Mouse (Mus musculus): ENCODE measurements at regions not wholly inside any gene's neighbourhood (a gene's known extent, or its start where the extent isn't known, plus 50 kb on each side); places are given as distances from the start of the nearest gene placed in this dataset.
A peak's percentile ranks its signal among the peaks of the same experiment; 100 is the strongest.

DNA sequence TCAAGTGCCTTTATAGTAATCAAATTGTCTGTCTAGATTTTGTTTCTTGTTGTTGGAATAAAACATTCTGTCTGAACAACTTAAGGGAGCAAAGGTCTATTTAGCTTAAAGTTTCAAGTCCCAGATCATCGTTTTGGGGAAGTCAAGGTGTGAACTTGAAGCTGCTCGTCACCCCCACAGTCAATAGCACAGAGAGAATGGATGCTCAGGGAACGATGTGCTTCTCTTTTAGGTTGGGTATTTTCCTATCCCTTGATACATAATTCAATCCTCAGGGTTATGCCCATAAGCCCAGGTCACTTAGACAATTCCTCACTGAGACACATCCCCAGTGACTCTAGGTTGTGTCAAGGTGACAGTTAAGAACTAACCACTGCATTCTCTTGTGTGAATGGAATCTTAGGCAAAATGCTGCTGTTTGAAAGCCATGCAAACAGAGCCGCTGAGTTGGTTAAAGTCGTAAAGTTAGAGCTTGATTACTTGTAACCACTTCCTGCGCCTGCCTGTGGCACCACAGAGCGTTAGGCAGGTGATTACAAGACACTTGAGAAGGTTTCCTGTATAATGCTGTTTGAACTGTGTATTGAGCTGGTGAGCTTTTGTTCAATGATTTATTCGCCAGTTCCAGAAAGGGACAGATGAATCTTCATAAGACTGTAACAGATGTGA is 170.2 kb downstream of the Btg1 start:
- ATAC-seq (ENCODE audit: low TSS enrichment): no peak

DNA sequence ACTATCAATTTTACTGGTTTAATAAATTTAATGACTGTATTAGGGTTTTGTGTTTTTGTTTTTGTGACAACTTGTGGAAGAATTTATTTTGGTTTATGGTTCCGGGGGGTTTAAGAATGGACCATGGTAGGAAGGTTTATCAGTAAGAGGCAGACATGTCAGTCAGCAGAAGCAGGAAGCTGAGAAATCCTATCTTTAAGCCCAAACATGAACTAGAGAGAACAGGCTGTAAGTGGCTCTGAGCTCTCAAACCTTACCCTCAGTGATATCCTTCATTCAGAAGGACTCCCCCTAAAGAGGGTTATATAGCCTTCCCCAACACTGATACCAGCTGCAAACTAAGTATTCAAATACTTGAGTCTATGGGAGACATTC is 170.8 kb downstream of the Btg1 start:
- no peak for ATAC-seq (ENCODE audit: low TSS enrichment)

DNA sequence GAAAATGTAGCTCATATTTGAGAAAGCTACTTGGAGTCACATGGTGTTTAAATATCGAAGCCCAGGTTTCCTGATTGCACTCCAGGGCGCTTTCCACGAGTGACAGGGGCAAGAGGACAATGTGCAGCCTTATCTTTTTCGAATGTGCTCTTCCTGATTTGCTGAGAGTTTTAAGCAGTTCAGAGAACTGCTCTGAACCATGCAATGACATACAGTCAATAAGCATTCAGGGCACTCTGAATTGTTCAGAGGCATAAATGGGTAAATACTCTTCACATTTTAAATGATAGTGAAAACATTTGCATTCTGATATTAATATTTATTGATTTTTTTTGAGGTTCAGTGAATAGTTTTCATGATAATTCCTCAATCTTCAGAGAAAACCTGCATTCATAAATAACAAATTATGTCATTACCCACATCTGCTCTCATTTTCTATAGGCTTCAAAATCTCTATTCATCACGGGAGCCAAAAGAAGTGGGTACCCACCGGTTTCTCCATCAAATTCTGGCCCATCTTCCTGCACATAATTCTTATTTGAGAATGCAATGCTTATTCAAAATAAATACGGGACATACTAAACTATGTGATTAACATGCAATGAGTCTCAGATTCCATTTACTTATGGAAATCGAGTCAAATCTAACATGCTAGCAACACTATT is 171.7 kb downstream of the Btg1 start:
- no peak for ATAC-seq (ENCODE audit: low TSS enrichment)

DNA sequence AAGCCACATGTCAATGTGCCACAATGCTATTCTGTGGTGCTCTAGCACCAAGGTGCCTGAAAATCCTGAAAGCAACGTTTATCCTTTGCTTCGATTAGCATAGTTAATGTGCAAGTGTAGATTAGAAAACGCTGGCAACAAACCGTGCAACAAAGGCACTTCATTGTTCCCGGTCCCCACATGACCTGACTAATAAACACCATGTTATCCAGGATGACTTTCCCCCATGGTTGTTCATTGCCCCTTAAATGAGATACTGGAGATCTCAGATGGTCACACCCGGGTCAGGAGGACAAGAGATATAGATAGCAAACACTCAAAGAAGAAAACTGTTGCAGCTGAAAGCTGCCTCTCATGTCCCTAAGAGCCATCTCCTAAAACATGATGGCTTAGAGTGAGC is 180.3 kb downstream of the Btg1 start:
- no peak for ATAC-seq (ENCODE audit: low TSS enrichment)

DNA sequence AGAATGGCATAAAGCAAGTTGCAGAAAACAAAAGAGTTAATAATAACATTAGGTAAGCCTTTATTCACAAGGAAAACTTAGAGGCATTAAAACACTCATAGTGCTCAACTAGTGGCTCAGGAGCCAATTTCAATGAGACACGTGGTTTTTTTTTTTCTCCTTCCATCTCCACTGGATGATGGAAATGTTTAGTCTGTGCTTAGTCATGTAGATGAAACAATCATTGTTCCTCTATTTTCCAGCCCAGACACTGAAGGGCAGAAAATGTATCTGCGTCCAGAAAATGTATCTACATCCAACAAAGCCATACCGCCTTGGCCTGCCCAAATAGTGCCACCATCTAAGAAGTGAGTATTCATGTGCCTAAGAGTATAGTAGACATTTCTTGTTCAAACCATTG is 184.0 kb downstream of the Btg1 start:
- ATAC-seq (ENCODE audit: low TSS enrichment): no peak

DNA sequence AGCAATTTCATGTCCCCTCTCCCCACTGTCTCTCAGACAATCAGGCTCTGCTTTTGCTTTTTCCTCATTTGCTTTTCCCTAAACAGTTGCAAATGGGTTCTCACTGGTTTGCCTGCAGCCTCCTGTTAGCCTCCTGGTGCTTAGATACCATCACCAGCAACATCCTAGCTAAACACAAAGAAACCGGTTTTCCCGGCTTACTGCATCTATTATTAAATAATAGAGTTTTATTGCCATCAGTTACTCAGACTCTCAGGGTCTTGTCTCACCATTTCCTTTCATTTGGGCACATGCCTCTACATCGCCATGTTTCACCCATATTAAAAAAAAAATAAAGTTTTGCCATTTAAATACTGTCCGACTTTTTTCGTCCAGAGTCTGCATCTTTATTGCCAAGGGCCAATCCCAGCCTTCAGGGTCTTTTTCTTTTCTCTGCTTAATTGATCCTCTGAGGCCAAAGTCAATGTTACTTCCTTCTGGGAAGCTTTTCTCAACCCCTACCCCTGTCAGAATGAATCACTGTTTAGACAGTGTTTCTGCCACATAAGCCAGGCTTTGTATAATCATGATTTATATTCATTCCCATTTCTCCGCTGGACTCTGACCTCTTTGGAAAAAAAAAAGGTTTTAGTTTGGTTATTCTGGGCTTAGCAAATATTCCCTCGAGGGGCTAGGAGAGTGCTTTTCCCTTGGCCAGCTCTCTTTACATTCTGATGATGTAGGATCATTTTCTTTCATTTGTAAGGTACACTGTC is 187.4 kb downstream of the Btg1 start:
- ATAC-seq (ENCODE audit: low TSS enrichment): no peak

DNA sequence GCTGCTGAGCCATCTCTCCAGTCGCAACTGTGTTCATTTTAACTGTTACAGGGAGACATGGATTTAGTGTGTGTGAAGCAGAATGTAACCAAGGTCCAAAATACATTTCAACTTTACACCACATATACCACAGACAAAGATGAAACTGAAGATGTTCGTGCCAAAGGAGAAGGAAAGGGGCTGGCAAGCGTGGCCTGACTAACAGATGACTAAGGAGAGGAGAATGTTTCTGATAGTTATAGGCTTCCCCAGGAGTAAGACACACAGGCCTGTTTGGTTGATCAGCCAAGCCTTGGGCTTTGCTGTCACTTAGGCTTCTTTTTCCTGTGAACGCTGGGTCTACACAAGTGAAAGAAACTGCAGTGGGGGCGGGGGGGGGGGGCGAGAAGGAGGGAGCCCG is 189.8 kb downstream of the Btg1 start:
- no peak for ATAC-seq (ENCODE audit: low TSS enrichment)

DNA sequence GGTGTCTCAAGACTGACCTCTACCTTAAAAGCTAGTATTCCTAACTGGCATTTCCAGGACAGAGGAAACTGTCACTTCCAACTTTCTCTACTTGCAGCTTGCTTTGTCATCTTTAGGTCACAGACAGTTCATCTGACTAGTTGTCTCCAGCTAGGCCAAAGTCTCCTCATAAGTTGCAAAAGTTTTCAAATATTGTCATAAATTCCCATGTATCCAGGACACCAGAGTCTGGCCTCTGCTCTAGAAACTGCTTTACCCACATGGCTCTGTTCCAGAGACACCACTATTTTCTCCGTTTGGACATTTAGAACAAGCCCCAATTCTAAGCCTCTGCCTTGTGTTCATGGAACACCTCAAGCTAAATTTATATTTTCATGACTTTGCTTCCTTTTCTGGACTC is 205.0 kb downstream of the Btg1 start:
- ATAC-seq (ENCODE audit: low TSS enrichment): 0 out of 2 replicates have a peak, but pooled peaks have one; percentile 4

DNA sequence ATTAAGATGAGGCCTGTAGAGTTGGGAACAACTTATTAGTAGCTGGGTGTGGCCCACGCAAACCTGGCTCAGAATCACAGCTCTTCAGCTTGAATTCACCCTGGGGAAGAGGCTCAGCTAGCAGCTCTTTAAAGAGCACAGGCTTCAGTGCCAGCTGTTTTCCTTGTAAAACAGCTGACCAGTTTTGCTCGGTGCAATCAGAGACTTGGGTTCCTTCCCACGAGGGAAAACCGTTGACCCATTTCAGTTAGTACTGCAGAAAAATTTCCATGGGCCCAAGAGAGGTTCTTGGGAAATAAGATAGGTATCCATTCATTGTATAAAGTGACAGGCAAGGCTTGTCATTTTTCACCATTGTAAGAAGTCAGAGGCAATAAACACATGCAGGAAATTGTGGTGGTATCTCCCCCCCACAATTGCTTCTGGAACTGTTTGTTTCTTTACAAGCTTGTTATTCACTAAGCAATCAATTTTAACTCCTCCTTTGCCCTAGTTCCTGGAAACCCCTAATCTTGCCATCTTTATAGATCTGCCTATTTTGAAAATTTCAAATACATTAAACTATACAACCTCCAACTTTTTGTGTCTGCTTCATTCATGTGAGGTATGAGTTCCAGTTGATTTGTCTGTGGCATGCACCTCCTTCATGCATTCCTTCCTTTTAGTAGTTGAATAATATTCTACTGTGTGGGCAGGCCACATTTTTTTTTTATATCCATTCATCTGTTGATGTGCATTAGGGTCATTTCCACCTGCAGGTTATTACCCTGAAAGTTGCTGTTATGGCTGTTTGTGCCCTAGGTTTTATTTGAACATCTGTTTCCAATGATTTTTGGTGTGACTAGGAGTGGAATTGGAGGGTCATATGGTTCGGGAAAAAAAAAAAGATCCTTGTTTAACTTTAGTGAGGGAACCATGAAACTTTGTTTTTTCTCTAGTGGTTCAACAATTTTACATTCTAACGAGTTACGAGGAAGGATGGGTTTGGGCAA is 205.8 kb downstream of the Btg1 start:
- ATAC-seq (ENCODE audit: low TSS enrichment): peak; percentile 72

DNA sequence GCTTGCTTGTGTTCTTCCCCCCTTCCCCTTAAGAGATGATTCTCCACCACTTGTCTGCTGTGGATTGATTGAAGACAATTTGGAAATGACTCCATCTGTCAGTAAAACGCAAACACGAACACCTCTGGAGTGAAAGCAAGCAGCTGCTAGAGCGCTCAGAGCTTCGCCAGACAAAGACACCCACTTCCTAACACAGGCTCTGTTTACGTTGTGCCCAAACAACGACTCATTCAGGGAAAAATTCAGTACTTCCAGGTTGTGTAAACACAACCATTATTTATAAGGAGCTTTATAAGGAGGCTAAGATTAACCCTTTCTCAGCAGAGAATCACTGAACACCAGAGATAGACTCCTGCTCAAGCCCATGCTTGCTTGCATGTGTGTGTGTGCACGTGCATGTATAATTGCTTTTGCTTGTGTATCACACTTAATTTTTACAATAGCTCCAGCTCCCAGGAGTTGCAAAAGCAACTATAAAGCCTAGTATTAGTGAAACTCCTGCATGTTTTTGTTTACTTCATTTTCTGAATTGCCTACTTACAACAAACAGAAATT is 209.5 kb downstream of the Btg1 start:
- no peak for ATAC-seq (ENCODE audit: low TSS enrichment)

DNA sequence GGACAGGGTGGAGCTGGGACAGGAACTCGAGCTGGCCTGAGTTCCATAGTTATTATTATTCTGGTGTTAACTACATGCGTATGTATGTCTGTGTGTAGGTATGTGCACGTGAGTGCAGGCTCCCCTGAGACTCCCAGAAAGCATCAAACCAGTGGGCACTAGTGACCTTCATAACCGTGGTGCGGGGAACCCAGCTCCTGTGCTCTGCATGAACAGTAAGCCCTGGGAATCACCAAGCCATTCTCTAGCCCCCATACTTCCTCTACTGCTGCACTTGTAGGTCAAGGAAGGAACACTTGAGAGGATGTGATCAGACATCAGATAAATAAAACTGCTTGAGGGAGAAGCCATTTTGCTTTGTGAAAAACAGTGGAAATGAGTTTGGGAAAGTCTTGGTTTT is 211.2 kb downstream of the Btg1 start:
- no peak for ATAC-seq (ENCODE audit: low TSS enrichment)

DNA sequence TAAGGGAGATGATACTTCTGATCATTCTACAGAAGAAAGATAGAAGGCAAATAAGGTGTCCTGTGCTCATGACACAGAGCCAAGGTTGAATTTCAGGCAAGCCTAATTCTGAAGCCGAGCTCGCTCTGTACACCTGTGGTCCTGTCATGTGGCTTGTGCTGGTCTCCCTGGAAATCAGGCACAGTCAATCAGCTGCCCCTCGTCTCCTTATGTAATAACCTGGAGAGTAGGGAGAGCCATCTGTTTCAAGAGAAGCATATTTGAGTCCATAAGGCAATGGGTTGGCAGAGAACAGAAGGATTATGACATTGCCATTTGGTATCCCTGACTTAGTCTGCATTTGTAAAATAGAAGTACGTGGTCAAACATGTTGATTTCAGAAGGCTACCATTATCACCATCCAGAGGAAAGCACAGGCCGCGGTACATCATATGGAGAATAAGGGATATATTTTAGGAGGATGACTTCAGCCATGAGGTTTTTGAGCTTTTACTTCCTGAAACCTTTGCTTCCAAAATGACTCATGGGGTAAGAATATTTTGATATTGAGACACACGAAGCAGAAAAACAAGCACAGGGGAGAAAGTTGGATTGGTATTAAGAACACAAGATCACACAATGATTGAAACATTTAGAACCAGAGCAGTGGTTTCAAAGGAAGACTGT is 211.9 kb downstream of the Btg1 start:
- 0 out of 2 replicates have a peak, but pooled peaks have one; percentile 41 for ATAC-seq (ENCODE audit: low TSS enrichment)

DNA sequence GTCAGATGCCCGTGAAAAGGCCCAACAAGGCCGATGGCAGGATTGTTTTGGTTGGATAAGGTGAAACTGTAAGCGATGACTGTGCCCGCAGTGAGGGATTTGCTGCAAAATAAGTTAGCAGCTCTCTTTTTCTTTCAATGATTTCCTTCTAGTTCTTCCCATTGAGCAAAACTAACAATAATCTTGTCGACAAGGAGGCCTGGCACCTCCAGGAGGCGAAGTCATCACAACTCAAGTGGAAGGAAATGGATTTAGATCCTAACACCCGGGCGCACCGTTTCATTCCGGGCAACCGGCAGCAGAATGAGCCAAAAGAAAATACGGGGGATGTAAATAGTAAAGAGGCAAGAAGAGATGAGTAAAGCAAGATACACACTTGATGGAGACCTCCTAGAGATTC is 214.3 kb downstream of the Btg1 start:
- no peak for ATAC-seq (ENCODE audit: low TSS enrichment)

DNA sequence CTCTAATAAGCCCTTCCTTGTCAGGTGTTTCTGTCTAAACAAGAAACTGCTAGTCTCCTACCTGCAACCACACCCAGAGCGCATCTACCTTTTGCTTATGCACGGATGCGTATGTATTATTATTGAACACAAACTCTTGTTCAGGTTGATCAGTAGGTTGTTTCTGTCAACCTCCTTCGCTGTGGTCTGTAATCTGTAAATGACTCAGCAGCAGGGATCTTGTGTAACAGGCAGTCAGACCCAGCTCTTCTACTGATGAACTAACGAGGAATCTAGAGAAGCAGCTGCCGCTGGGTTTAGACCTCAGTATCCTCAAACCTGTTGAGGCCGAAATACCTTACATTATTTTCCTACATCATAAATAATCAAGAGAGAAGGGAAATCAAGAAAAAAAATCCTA is 220.4 kb downstream of the Btg1 start:
- ATAC-seq (ENCODE audit: low TSS enrichment): no peak

DNA sequence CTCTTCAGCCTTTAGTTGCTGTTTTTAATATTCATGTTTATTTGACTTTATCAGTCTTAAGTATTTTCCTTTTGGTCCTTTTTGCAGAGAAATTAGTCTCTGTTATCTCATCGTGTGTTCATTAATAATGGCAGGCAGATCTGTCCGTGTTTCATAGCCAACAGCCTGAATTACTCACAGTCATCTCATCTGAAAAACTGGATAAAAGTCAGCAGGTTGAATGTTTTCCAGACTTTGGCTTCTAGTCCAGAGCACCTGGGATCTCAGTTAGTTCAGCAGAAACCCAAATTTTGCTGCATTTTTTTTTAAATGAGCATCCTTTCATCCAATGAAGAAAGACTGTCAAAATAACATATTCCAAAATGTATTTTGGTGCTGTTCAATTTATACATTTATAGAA is 224.3 kb downstream of the Btg1 start:
- no peak for ATAC-seq (ENCODE audit: low TSS enrichment)

DNA sequence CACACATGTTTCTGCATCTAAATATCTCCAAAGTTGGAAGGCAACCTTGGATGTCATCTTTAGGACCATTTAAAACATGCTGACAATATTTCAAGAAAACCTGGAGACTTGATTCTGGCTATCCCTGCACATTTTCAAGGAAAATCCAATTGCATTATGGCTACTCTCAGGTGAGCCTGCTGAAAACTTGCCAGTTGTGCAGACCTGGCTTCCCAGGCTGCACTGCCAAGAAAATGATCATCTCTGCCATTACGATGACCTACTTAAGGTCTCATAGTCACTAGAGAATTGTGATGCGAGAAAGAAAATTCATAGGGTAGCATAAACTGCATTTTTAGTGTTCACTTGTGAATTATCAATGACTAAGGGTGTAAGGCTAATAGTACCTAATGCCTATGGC is 225.2 kb downstream of the Btg1 start:
- no peak for ATAC-seq (ENCODE audit: low TSS enrichment)

DNA sequence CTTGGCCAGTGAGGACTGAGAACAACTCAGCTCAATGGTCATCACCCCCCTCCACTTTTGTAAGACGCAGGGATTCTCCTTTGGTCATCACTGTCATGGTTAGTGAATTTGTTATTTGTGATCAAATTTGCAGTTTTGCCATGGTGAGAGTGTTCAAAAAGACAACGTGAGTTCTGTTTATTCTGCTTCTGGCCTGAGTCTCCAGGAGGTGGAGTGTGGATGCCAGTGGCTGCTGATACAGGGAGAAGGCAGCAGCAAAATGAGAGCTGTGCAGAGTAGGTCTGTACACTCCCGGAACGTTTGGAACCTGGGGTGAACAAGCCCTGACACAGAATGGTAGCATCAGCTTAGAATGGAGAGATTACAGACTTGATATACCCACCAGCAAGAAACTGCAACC is 229.1 kb downstream of the Btg1 start:
- ATAC-seq (ENCODE audit: low TSS enrichment): no peak

DNA sequence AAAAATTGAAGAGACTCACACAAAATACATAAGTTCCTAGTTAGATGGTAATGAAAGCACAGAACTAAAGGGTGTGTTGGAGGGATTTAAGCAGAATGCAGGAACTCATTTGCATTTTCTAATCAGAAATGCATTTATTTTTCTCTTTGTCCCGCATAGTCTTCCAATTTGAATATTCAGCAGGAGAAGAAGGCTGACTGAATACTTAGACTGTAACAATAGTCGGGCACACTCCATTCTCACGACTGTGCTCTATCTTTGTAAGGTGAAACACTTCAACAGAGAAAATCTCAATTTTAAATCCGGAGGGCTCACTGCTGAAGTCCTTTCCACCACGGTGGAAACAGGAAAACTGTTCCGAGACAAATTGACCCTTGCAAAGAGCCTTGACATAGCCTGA is 230.2 kb downstream of the Btg1 start:
- peak; percentile 57; the same call in 1 of the 2 replicates for ATAC-seq (ENCODE audit: low TSS enrichment)

DNA sequence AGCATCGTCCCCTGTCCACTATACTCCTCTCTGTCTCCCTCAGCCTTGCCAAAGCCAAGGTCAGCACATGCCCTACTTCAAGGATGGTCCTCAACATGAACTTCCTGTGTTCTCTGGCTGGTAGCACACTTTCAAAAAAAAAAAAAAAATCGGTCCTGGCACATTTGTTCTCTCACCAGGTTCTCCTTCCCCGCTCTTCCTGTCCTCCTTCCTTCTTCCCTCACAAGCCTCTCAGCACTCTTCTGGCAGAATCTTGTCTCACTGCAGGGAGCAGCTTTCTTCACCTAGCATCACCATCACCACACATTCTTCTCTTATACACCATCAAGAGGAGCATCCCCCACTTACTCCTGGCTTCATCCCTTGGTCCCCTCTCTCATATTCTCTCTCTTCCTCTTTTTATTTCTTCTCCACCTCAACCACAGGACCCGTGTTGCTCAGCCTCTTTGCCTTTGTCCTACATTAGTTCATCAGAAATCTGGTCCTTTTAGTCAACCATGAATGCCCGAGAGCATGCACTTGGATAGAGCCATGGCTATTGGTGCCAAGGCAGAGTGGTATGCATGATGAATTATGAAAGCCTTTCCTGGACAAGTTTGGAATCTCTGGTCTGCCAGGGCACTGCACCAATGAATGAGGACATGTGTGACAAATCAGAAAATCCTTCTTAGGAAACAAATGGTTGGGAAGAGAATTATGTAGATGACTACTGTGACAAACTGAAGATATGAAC is 230.8 kb downstream of the Btg1 start:
- ATAC-seq (ENCODE audit: low TSS enrichment): 0 out of 2 replicates have a peak, but pooled peaks have one; percentile 34

DNA sequence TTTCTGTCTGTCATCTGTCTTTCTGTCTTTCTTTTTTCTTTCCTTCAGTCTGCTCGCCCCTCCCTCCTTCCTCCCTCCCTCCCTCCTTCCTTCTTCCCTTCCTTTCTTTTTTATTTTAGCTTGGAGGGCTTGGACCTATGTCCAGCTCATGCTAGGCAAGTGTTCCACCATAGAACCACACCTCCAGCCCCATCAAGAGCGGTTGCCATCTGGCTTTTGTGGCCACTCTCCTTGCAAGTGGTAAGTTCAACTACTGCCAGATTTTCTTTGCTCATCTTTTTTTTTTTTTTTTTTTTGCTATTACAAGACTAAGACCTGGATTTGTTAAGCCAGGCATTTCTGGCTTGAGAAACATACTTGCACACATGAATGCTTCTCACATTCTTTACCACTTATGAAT is 231.7 kb downstream of the Btg1 start:
- ATAC-seq (ENCODE audit: low TSS enrichment): no peak
